Mouse (Mus musculus) stomach, embryonic 16.5 days (tissue): Measurements from ENCODE around the gene Rac2. TPM values are rescaled to one million over a fixed set of nuclear protein-coding genes. Genes with fewer than 3 reads are reported as not detected.

Experiments used
- ATAC-seq: fragments of 200-750 bp; cut with Nextera tagmentation; 2 replicates; pipeline ENCODE4 v1.8.0; 2017; ENCODE audit warnings: moderate number of reproducible peaks, moderate TSS enrichment; ENCODE audit not compliant: insufficient read depth, low FRiP score
- H3K27ac ChIP-seq: fragments of 300-500 bp; sonication (generic); 2 replicates; pipeline ENCODE4 v1.5.1; 2014; ENCODE audit warnings: low read length
- H3K27me3 ChIP-seq: fragments of 300-500 bp; sonication (generic); 2 replicates; pipeline ENCODE4 v1.6.1; 2014; ENCODE audit warnings: low read length, control low read depth, mixed read lengths; ENCODE audit not compliant: control insufficient read depth, insufficient read depth
- H3K36me3 ChIP-seq: fragments of 300-500 bp; sonication (generic); 2 replicates; pipeline ENCODE4 v1.6.1; 2014; ENCODE audit warnings: low read length; ENCODE audit not compliant: control insufficient read depth, insufficient read depth
- H3K4me1 ChIP-seq: fragments of 300-500 bp; sonication (generic); 2 replicates; pipeline ENCODE4 v1.6.1; 2014; ENCODE audit warnings: low read length, control low read depth, mixed read lengths; ENCODE audit not compliant: control insufficient read depth, insufficient read depth
- H3K4me2 ChIP-seq: fragments of 300-500 bp; sonication (generic); 2 replicates; pipeline ENCODE4 v1.6.1; 2014; ENCODE audit warnings: low read depth, low read length, mixed read lengths
- H3K4me3 ChIP-seq: fragments of 300-500 bp; sonication (generic); replicated peaks from 2 replicates; pipeline ENCODE4 v1.5.1; 2014; ENCODE audit warnings: mild to moderate bottlenecking, low read length
- H3K9ac ChIP-seq: fragments of 300-500 bp; sonication (generic); 2 replicates; pipeline ENCODE4 v1.6.1; 2014; ENCODE audit warnings: low read length
- H3K9me3 ChIP-seq: fragments of 300-500 bp; sonication (generic); replicated peaks from 2 replicates; pipeline ENCODE4 v1.6.1; 2016; ENCODE audit warnings: low read length, control low read depth; ENCODE audit not compliant: control insufficient read depth
- WGBS: fragments of 180-500 bp; shearing (Covaris S2); extraction: QIAGEN DNeasy Blood & Tissue Kit; methylation state at CpG from one replicate; pipeline ENCODE4 v1.1.7; 2014; 5-methylcytosine and 5-hydroxymethylcytosine counted together
- polyA plus RNA-seq: library from polyadenylated mRNA; unstranded; fragments of >200 nt; fragmentation: Nextera tagmentation; extraction: Ambion mirVana; gene quantifications from 2 replicates; pipeline ENCODE4 v1.2.1, GENCODE M21; 2015

Rac2 gene
- polyA plus RNA-seq, 1 experiment from 2014 or later, result 26.2 TPM

DNA sequence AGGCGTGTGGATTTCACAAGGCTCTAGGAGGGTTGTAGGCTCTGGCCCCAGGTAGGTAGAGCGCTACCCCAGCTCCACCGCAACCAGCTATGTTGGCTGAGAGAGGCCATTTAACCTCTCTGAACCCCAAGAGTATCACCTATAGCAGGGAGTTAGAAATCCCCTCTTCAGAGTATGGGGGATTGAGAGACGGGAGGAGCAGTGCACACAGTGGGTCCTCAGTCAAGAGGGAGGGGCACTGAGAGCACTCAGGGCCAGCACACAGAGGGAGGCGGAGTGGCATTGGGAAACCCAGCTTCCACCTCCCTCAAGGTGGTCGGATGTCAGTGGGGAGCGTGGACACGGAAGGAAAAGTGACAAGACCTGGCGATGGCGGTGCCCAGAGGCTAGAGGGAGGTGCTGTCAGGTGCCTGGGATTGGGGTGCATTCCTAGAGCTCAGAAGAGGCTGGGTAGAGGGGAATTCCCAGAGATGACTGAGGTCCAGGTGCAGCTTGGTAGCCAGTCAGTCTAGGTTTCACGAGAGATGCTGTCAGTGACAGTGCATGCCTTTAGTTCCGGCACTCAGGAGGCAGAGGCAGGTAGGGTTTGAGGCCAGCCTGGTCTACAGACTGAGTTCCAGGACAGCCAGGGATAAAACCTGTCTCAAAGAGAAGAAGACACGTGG lies 27.1 kb upstream of the Rac2 start:
- Histone ChIP-seq H3K4me3 (no peak overlapping the region), H3K36me3 (no peaks in the 10 kb centered on the region), H3K9me3 (no peaks in the 10 kb centered on the region), H3K4me1 (no peaks in the 10 kb centered on the region), H3K27me3 (no peaks in the 10 kb centered on the region), H3K4me2 (no peak overlapping the region), H3K9ac (no peak overlapping the region), H3K27ac (no peak overlapping the region)
- 80% methylated on average over 13 of the region's 13 CpGs for WGBS
- no peak for ATAC-seq

DNA sequence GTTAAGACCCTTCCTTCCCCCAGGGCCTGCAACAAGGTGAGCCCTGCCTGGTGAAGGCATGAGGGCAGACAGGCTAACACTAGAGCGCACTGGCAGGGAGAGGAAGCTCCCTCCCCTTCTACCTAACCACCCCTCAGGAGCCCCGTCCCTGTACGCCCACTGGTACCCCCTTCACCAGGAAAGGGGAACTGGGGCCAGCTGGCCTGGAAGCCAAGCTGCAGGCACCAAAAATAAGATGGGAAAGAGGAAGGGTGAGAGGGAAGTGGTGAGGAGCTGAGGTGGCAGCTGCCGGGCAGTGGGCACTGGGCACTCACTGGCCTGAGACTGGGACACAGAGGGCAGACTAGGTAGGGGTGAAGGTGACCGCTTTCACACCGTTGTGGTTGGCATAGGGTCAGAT lies 26.5 kb upstream of the Rac2 start:
- H3K4me2 ChIP-seq, result no peak overlapping the region

DNA sequence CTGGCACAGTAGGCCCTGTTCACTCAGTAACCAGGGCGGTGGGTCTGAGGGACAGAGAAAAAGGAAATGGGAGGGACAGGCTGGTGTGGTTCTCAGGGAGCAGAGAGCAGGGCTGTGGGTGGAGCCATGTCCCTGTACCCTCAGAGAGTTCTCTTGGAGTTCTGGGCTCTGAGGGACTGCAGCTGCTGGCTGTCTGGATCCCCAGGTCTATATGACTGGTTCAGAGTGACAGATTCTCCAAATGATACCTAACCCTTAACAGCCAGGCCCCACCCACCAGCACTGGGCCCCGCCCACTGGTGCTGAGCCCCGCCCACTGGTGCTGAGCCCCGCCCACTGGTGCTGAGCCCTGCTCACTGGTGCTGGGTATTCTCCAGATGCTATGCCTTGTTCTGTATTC lies 25.1 kb upstream of the Rac2 start:
- no peaks in the 10 kb centered on the region for H3K36me3 ChIP-seq
- H3K9me3 ChIP-seq, result no peaks in the 10 kb centered on the region
- 52% methylated on average over 4 of the region's 4 CpGs for WGBS
- no peak overlapping the region for H3K4me2 ChIP-seq
- no peaks in the 10 kb centered on the region for H3K4me1 ChIP-seq
- no peak overlapping the region for H3K9ac ChIP-seq
- no peak overlapping the region for H3K27ac ChIP-seq
- no peak overlapping the region for H3K4me3 ChIP-seq
- H3K27me3 ChIP-seq, result no peaks in the 10 kb centered on the region
- ATAC-seq, result peak; percentile 37; the same call in 1 of the 2 replicates

More for the DNA sequence above, 26.5 kb upstream of the Rac2 start:
- Histone ChIP-seq H3K4me3 (no peak overlapping the region), H3K27me3 (no peaks in the 10 kb centered on the region), H3K4me1 (no peaks in the 10 kb centered on the region), H3K36me3 (no peaks in the 10 kb centered on the region), H3K9me3 (no peaks in the 10 kb centered on the region), H3K9ac (no peak overlapping the region), H3K27ac (no peak overlapping the region)
- no peak for ATAC-seq
- WGBS, result 79% methylated on average over 6 of the region's 6 CpGs

DNA sequence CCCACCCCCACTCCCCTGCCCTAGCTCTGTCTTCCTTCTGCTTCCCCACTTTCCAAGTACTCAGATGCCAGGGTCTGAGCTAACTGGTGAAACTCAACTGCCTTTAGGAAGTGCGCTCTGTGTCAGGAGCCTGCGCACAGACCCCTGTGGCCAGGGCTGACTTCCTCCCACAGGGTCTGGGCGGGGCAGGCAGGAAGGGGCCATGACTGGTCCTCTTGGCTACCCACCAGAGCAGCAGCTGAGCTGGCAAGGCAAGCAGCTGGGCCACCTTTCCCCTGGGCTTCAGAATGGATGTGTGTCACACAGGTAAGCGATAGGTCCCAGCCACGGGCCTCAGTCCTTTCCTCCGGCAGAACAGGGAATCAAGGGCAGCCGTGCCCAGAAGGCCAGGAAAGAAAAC lies 24.3 kb upstream of the Rac2 start, which contains the start of gene Cyth4:
Gene Cyth4 (plus strand): TSS at position 134 of the 400 bp plus-strand sequence.
- H3K9me3 ChIP-seq, result no peaks in the 10 kb centered on the region
- H3K27ac ChIP-seq, result peak within 1 kb of the TSS; percentile 7; the same call in 1 of the 2 replicates
- no peaks in the 10 kb centered on the region for H3K36me3 ChIP-seq
- WGBS, result 81% methylated on average over 7 of the region's 7 CpGs
- no peak; the same call in 1 of the 2 replicates for ATAC-seq
- peak within 1 kb of the TSS; percentile 10 for H3K4me3 ChIP-seq
- H3K4me1 ChIP-seq, result no peaks in the 10 kb centered on the region
- H3K9ac ChIP-seq, result no peak within 1 kb of the TSS
- H3K27me3 ChIP-seq, result no peaks in the 10 kb centered on the region
- H3K4me2 ChIP-seq, result 0 out of 2 replicates have a peak within 1 kb of the TSS, but pooled peaks have one; percentile 0

DNA sequence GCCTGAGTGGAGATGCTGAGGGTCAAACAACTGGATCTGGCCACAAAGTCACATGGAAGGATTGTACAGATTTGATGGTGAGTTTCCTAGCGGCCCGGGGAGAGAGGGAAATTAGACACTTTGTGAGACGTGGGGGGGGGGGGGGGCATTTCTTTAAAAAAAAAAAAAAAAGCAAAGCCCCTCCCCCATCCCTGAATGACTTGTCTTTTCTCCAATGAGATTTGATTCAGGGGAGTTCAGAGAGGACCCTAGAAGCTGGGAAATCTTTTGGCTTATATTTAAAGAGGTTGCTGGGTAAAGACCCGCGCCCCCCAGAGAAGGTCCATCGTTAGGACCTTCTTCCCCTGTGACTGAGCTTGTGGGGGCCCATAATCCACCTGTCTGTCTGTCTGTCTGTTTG lies 23.9 kb upstream of the Rac2 start:
- no peak overlapping the region for H3K4me3 ChIP-seq
- H3K4me2 ChIP-seq, result no peak overlapping the region
- H3K27ac ChIP-seq, result no peak overlapping the region
- no peaks in the 10 kb centered on the region for H3K4me1 ChIP-seq
- H3K36me3 ChIP-seq, result no peaks in the 10 kb centered on the region
- no peak overlapping the region for H3K9ac ChIP-seq
- ATAC-seq, result no peak
- H3K9me3 ChIP-seq, result no peaks in the 10 kb centered on the region
- WGBS, result 87% methylated on average over 6 of the region's 6 CpGs
- no peaks in the 10 kb centered on the region for H3K27me3 ChIP-seq

DNA sequence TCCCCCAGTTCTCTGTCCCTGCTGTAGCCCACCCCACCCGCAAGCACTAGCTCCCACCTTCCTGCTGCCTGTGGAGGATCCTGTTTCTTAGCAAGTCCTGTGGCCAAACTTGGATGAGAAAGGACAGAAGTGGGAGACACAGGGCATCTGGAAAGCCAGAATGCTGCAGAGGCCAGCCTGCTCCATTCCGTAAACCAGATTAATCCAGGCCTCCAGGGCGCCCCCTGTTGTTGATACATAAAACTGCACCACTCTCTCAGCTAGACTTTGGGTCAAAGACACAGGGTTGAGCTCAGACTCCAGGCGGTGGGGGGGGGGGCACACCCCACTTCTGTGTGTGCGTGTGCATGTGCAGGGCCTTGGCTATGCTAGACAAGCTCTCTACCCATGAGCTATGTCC lies 22.9 kb upstream of the Rac2 start:
- Histone ChIP-seq H3K4me1 (no peaks in the 10 kb centered on the region), H3K27me3 (no peaks in the 10 kb centered on the region), H3K4me3 (no peak overlapping the region), H3K9me3 (no peaks in the 10 kb centered on the region), H3K4me2 (no peak overlapping the region), H3K9ac (no peak overlapping the region), H3K27ac (no peak overlapping the region), H3K36me3 (no peaks in the 10 kb centered on the region)
- ATAC-seq, result no peak
- 64% methylated on average over 5 of the region's 5 CpGs for WGBS

DNA sequence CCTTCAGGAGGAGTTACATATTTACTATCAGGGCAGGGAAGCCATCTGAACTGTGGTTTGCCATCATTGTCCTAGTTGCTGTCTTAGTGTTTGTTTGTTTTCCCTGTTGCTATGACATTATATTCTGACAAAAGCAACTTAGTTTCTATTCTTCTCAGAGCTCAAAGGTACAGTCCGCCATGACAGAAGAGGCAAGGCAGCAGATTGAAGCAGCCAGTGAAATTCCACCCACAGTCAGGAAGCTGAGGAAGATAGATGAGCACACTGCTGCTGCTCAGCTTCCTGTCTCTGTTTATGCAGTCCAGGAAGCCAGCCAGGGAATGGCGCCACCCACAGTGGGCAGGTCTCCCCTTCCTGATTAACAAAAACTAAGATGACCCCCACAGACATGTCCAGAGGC lies 22.2 kb upstream of the Rac2 start:
- H3K4me1 ChIP-seq, result no peaks in the 10 kb centered on the region
- H3K9me3 ChIP-seq, result no peaks in the 10 kb centered on the region
- H3K36me3 ChIP-seq, result no peaks in the 10 kb centered on the region
- H3K4me3 ChIP-seq, result no peak overlapping the region
- no peak overlapping the region for H3K4me2 ChIP-seq
- no peak for ATAC-seq
- H3K9ac ChIP-seq, result no peak overlapping the region
- WGBS, result 71% methylated on average over 2 of the region's 2 CpGs
- no peak overlapping the region for H3K27ac ChIP-seq
- H3K27me3 ChIP-seq, result no peaks in the 10 kb centered on the region

DNA sequence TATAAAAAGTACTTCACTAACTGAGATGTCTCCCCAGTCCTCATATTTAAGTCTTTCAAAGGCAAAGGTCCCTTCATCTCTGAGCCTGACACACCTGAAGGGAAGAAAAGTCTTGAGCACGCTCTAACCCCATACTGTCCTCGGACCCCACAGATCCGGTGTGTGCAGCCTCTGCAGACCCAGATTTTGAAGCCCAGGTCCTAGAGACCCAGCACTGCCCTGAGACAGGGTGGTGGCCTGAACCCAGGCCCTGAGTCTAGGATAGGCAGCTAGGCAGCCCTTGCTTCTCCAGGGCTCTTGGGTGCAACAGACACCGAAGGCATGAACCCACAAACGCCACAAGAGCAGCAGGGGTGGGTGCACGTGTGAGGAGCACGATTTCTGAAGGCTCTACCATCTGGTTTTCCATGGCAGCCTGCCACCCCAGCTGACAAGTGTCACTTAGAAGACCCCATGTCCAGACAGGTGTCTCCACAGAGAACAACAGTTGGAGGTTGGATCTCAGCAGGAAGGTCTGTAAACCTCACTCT lies 21.4 kb upstream of the Rac2 start:
- no peak for ATAC-seq

DNA sequence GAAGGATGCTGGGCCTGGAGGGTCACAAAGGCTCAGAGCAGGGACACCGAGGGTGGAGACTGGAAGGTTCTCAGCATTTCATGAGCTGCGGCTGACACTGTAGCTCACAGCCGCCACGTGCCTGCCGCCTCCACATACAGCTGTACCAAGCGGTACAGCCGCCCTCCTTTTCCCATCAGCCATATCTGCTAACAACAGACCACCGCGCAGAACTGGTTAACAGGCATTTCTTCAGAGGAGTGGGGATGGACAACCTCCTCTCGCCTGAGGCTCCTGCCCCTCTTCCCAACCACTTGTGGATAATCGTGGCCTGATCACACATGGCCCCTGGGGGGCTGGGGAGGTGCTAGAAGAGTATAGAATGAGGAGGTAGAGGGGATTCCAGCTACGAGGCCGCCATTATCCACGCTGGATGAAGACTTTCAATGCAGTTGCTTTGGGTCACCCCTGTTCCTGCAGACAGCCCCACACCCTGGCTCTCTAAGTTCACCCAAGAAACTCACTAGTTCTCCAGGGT lies 19.9 kb upstream of the Rac2 start:
- H3K4me2 ChIP-seq, result no peak overlapping the region
- no peak overlapping the region for H3K27ac ChIP-seq
- H3K36me3 ChIP-seq, result no peaks in the 10 kb centered on the region
- no peak overlapping the region for H3K9ac ChIP-seq
- H3K4me3 ChIP-seq, result no peak overlapping the region
- WGBS, result 79% methylated on average over 14 of the region's 14 CpGs
- H3K4me1 ChIP-seq, result 0 out of 2 replicates have a peak, but pooled peaks cover 3% of the 10 kb centered on the region
- ATAC-seq, result no peak
- no peaks in the 10 kb centered on the region for H3K27me3 ChIP-seq
- no peaks in the 10 kb centered on the region for H3K9me3 ChIP-seq

More for the DNA sequence above, 21.4 kb upstream of the Rac2 start:
- H3K4me3 ChIP-seq, result no peak overlapping the region
- no peaks in the 10 kb centered on the region for H3K27me3 ChIP-seq
- H3K9ac ChIP-seq, result no peak overlapping the region
- no peak overlapping the region for H3K4me2 ChIP-seq
- no peaks in the 10 kb centered on the region for H3K4me1 ChIP-seq
- no peaks in the 10 kb centered on the region for H3K9me3 ChIP-seq
- no peak overlapping the region for H3K27ac ChIP-seq
- H3K36me3 ChIP-seq, result no peaks in the 10 kb centered on the region
- WGBS, result 83% methylated on average over 7 of the region's 7 CpGs
